ENCODE assay signal across 15 mouse cellular contexts in genomic region chr8:105313622-105314402, GRCm38 (mm10). TPM values are rescaled to one million over a fixed set of nuclear protein-coding genes. Genes with fewer than 3 reads are reported as not detected.
A peak's percentile ranks its signal among the peaks of the same experiment; 100 is the strongest.
DNase-seq lines count a peak whose midpoint lies in the region; ATAC-seq lines count a peak whose summit lies in the region.
"Had no signal": no experiment of that assay in that cellular context is flagged by ENCODE, and none has a peak within 500 bp of the region (broad histone marks: within the 10 kb centered on the region; RNA-seq: fewer than 3 reads in every experiment).

No protein-coding gene starts in this region.

- no peak overlapping the region for H3K4me3 ChIP-seq in heart, embryonic 12.5 days
- H3K4me3 ChIP-seq in neural tube, embryonic 11.5 days (ENCODE audit: low read depth, low read length): no peak overlapping the region
- H3K4me3 ChIP-seq in neural tube, embryonic 15.5 days (replicated peaks): no peak overlapping the region
- H3K4me3 ChIP-seq: midbrain, embryonic 13.5 days had no signal

- 65% methylated on average over 9 of the region's 9 CpGs for WGBS in heart, embryonic 12.5 days
- WGBS in neural tube, embryonic 11.5 days: 79% methylated on average over 9 of the region's 9 CpGs
- WGBS in neural tube, embryonic 15.5 days: 82% methylated on average over 9 of the region's 9 CpGs

- no peak overlapping the region for H3K9ac ChIP-seq in heart, embryonic 12.5 days
- no peak overlapping the region for H3K9ac ChIP-seq in neural tube, embryonic 11.5 days (ENCODE audit: low read length)
- H3K9ac ChIP-seq in neural tube, embryonic 15.5 days (replicated peaks): no peak overlapping the region
- H3K9ac ChIP-seq: midbrain, embryonic 13.5 days had no signal

- 0 out of 2 replicates have a peak overlapping the region, but pooled peaks have one; percentile 6 for H3K27ac ChIP-seq in heart, embryonic 12.5 days (ENCODE audit: poor library complexity, severe bottlenecking)
- no peak overlapping the region for H3K27ac ChIP-seq in neural tube, embryonic 11.5 days (ENCODE audit: low read depth, low read length)
- H3K27ac ChIP-seq in neural tube, embryonic 15.5 days (replicated peaks): no peak overlapping the region
- H3K27ac ChIP-seq: midbrain, embryonic 13.5 days had no signal

- H3K36me3 ChIP-seq in heart, embryonic 12.5 days: peaks cover 75% of the 10 kb centered on the region
- H3K36me3 ChIP-seq in neural tube, embryonic 11.5 days (ENCODE audit: control insufficient read depth, insufficient read depth, low read length): peaks cover 17% of the 10 kb centered on the region
- H3K36me3 ChIP-seq in neural tube, embryonic 15.5 days: peaks cover 89% of the 10 kb centered on the region

- H3K9me3 ChIP-seq in heart, embryonic 12.5 days (replicated peaks): no peaks in the 10 kb centered on the region
- no peaks in the 10 kb centered on the region for H3K9me3 ChIP-seq in neural tube, embryonic 11.5 days (ENCODE audit: control insufficient read depth, low read length)
- H3K9me3 ChIP-seq in neural tube, embryonic 15.5 days (replicated peaks): no peaks in the 10 kb centered on the region
- H3K9me3 ChIP-seq: midbrain, embryonic 13.5 days had no signal

- no peaks in the 10 kb centered on the region for H3K27me3 ChIP-seq in heart, embryonic 12.5 days (replicated peaks)
- H3K27me3 ChIP-seq in neural tube, embryonic 11.5 days (ENCODE audit: control insufficient read depth, insufficient read depth, low read length): no peaks in the 10 kb centered on the region
- H3K27me3 ChIP-seq in neural tube, embryonic 15.5 days (replicated peaks): no peaks in the 10 kb centered on the region
- H3K27me3 ChIP-seq: midbrain, embryonic 13.5 days; Patski had no signal

- no peak overlapping the region for H3K4me2 ChIP-seq in heart, embryonic 12.5 days
- no peak overlapping the region for H3K4me2 ChIP-seq in neural tube, embryonic 11.5 days (ENCODE audit: low read depth)
- no peak overlapping the region for H3K4me2 ChIP-seq in neural tube, embryonic 15.5 days
- H3K4me2 ChIP-seq: midbrain, embryonic 13.5 days had no signal

- ATAC-seq in heart, embryonic 12.5 days (ENCODE audit: insufficient number of reproducible peaks, low FRiP score): no peak; the same call in 1 of the 2 replicates
- ATAC-seq in neural tube, embryonic 11.5 days (ENCODE audit: insufficient read depth, low FRiP score, low TSS enrichment): 0 out of 2 replicates have a peak, but pooled peaks have one; percentile 11
- ATAC-seq in neural tube, embryonic 15.5 days (ENCODE audit: low FRiP score): no peak
- ATAC-seq in megakaryocyte-erythroid progenitor cell, adult 5-6 weeks (replicated peaks; ENCODE audit: low FRiP score, low TSS enrichment, poor library complexity, severe bottlenecking): peak; percentile 15; the same call in 1 of the 2 replicates
- ATAC-seq: midbrain, embryonic 13.5 days; Patski had no signal

- peak; percentile 51 for DNase-seq in cerebellum, adult 9-11 months
- DNase-seq in cerebellum, adult 18-20 months: no peak
- DNase-seq in heart, postnatal 4 days: no peak
- DNase-seq in neural tube, embryonic 11.5 days (ENCODE audit: low spot score): peak; percentile 9
- no peak for DNase-seq in frontal cortex, postnatal 14 days (ENCODE audit: low spot score in 2 of 2)
- DNase-seq: kidney, adult 8-10 months; kidney, postnatal 36 days; lung, postnatal 36 days; right cerebral cortex, postnatal 4 days; thymus, adult 2 months had no signal

- peaks cover 25% of the 10 kb centered on the region for H3K4me1 ChIP-seq in heart, embryonic 12.5 days (replicated peaks)
- no peaks in the 10 kb centered on the region for H3K4me1 ChIP-seq in neural tube, embryonic 11.5 days (ENCODE audit: control insufficient read depth, insufficient read depth, low read length)
- no peaks in the 10 kb centered on the region for H3K4me1 ChIP-seq in neural tube, embryonic 15.5 days
- H3K4me1 ChIP-seq: midbrain, embryonic 13.5 days had no signal

RNA-seq across cellular contexts. Expression of gene Elmo3, which starts 8.4 kb away (rescaled TPM):
- 2.8 and 3.3 TPM in 2 replicates for polyA plus RNA-seq in heart, embryonic 12.5 days (2016; fragmentation: Nextera tagmentation; extraction: Ambion mirVana)
- total RNA-seq in heart, postnatal 4 days (2021): 1 to 10 TPM; 1.5 to 2.1 TPM
- polyA plus RNA-seq in neural tube, embryonic 11.5 days (2014; fragmentation: Nextera tagmentation; extraction: Ambion mirVana): 1.0 and 1.9 TPM in 2 replicates
- 1.1 and 4.7 TPM in 2 replicates for polyA plus RNA-seq in neural tube, embryonic 15.5 days (2015; fragmentation: Nextera tagmentation; extraction: Ambion mirVana)
- 1.4 and 7.7 TPM in 2 replicates for total RNA-seq in megakaryocyte-erythroid progenitor cell, adult 5-6 weeks (2014; fragmentation: Nextera tagmentation)
- total RNA-seq in megakaryocyte-erythroid progenitor cell, adult 5-6 weeks (2017): 0.61 TPM in 1 of 2 replicates, not detected in the other

RNA-seq across cellular contexts. Expression of gene Lrrc29, which starts 12.3 kb away (rescaled TPM):
- polyA plus RNA-seq in heart, embryonic 12.5 days (2016; fragmentation: Nextera tagmentation; extraction: Ambion mirVana): 1.3 TPM in 2 replicates
- 1 to 10 TPM; 2.5 to 2.7 TPM for total RNA-seq in heart, postnatal 4 days (2021)
- polyA plus RNA-seq in neural tube, embryonic 11.5 days (2014; fragmentation: Nextera tagmentation; extraction: Ambion mirVana): 1.3 and 1.4 TPM in 2 replicates
- polyA plus RNA-seq in neural tube, embryonic 15.5 days (2015; fragmentation: Nextera tagmentation; extraction: Ambion mirVana): 0.55 and 1.2 TPM in 2 replicates
- total RNA-seq in megakaryocyte-erythroid progenitor cell, adult 5-6 weeks (2014; fragmentation: Nextera tagmentation): 8.3 and 9.8 TPM in 2 replicates
- 4.8 TPM in 2 replicates for total RNA-seq in megakaryocyte-erythroid progenitor cell, adult 5-6 weeks (2017)

RNA-seq across cellular contexts. Expression of gene Tmem208, which starts 12.3 kb away (rescaled TPM):
- 73.5 and 80.7 TPM in 2 replicates for polyA plus RNA-seq in heart, embryonic 12.5 days (2016; fragmentation: Nextera tagmentation; extraction: Ambion mirVana)
- total RNA-seq in heart, postnatal 4 days (2021): 10 to 100 TPM; 29.8 to 32.3 TPM
- polyA plus RNA-seq in neural tube, embryonic 11.5 days (2014; fragmentation: Nextera tagmentation; extraction: Ambion mirVana): 111 TPM in 2 replicates
- polyA plus RNA-seq in neural tube, embryonic 15.5 days (2015; fragmentation: Nextera tagmentation; extraction: Ambion mirVana): 141 and 159 TPM in 2 replicates
- total RNA-seq in megakaryocyte-erythroid progenitor cell, adult 5-6 weeks (2014; fragmentation: Nextera tagmentation): 86.9 and 175 TPM in 2 replicates
- 46.9 and 64.6 TPM in 2 replicates for total RNA-seq in megakaryocyte-erythroid progenitor cell, adult 5-6 weeks (2017)

RNA-seq across cellular contexts. Expression of gene E2f4, which starts 16.3 kb away (rescaled TPM):
- polyA plus RNA-seq in heart, embryonic 12.5 days (2016; fragmentation: Nextera tagmentation; extraction: Ambion mirVana): 60.8 and 64.1 TPM in 2 replicates
- total RNA-seq in heart, postnatal 4 days (2021): 10 to 100 TPM; 29.5 to 32.4 TPM
- polyA plus RNA-seq in neural tube, embryonic 11.5 days (2014; fragmentation: Nextera tagmentation; extraction: Ambion mirVana): 103 and 107 TPM in 2 replicates
- polyA plus RNA-seq in neural tube, embryonic 15.5 days (2015; fragmentation: Nextera tagmentation; extraction: Ambion mirVana): 41.6 and 61.6 TPM in 2 replicates
- 385 and 390 TPM in 2 replicates for total RNA-seq in megakaryocyte-erythroid progenitor cell, adult 5-6 weeks (2014; fragmentation: Nextera tagmentation)
- total RNA-seq in megakaryocyte-erythroid progenitor cell, adult 5-6 weeks (2017): 74.9 and 128 TPM in 2 replicates

RNA-seq across cellular contexts. Expression of gene Exoc3l, which starts 17.9 kb away (rescaled TPM):
- polyA plus RNA-seq in heart, embryonic 12.5 days (2016; fragmentation: Nextera tagmentation; extraction: Ambion mirVana): 16.1 and 19.5 TPM in 2 replicates
- total RNA-seq in heart, postnatal 4 days (2021): 10 to 100 TPM; 11.2 to 15.6 TPM
- polyA plus RNA-seq in neural tube, embryonic 11.5 days (2014; fragmentation: Nextera tagmentation; extraction: Ambion mirVana): 12.1 and 13.9 TPM in 2 replicates
- 10.6 and 11.3 TPM in 2 replicates for polyA plus RNA-seq in neural tube, embryonic 15.5 days (2015; fragmentation: Nextera tagmentation; extraction: Ambion mirVana)
- total RNA-seq in megakaryocyte-erythroid progenitor cell, adult 5-6 weeks (2014; fragmentation: Nextera tagmentation): 0.64 and 7.1 TPM in 2 replicates
- 0.27 TPM in 1 of 2 replicates, not detected in the other for total RNA-seq in megakaryocyte-erythroid progenitor cell, adult 5-6 weeks (2017)

Comparison
In these comparisons a context has a peak if more than half of its experiments do, and no peak if none do; other contexts are left out.
1. DNase-seq: peak in cerebellum, adult 9-11 months (single experiment) and neural tube, embryonic 11.5 days (single experiment); none in cerebellum, adult 18-20 months (0 of 2), heart, postnatal 4 days (single experiment) and frontal cortex, postnatal 14 days (0 of 2).
2. ATAC-seq: peak in neural tube, embryonic 11.5 days (single experiment) and megakaryocyte-erythroid progenitor cell, adult 5-6 weeks (single experiment); none in heart, embryonic 12.5 days (single experiment) and neural tube, embryonic 15.5 days (single experiment).